Mouse (Mus musculus): ENCODE results near the gene Olfr380.

Olfr380 gene

GRCm38 (mm10) chr11:73457408-73457807 lies at the start of gene Olfr380:
Olfr380 (minus strand) TSS chr11:73457508.
- no peak for DNase-seq (ENCODE audit: low spot score)

- DNase-seq (ENCODE audit: low spot score), result no peak
These were observed 34.2 kb upstream of the Olfr380 start, which contains the start of gene Olfr381 for GRCm38 (mm10) chr11:73491503-73491902. Olfr381 (minus strand) TSS chr11:73491603.

GRCm38 (mm10) chr11:73428377-73428776 lies 28.9 kb downstream of the Olfr380 start, which contains the start of gene Olfr378:
Olfr378 (minus strand) TSS chr11:73428477.
- no peak for DNase-seq (ENCODE audit: low spot score)
